Mouse (Mus musculus) c-Kit-negative CD71-positive TER-119-positive erythroid progenitor cells, embryonic 14.5 days (primary cell): ENCODE results near the gene Ncoa7.

Source experiments
- DNase-seq: peaks from one replicate; pipeline ENCODE4 v3.0.0-alpha.2; 2013; ENCODE audit warnings: low read depth, low spot score

Ncoa7 gene

DNA sequence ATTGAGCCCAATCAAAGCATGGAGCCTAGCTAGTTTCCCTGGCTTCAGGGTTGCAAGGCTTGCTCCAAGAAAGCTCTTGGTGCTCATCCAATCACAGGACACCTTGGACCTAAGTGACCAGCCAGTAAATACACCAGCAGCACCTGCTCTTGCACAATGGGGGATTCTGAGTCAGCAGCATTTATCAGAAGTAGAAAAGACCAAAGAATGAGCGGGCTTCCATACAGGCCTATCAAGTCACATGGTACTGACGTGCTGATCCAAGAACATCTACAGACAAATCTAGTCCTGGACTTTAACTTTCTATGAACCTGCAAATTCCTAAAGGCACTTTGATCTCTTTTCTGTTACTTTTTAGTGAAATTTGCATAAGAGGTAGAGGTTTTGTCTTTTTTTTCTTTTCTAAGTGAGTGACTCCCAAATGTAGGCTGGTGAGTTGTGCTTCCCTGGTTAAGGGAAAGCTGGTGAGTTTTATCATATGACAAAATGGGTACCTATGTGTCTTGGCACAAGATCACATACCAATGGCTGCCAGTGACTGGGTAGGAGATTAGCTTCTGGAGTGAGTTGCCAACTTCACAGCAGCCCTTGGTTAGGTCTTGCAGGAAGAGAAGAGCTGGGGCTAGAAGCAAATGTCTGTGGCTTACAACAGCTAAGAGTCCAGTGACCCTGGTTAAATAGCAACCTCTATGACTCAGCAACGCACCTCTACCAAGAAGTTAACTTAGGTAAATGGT is 57.7 kb downstream of the Ncoa7 start:
- DNase-seq = no peak

DNA sequence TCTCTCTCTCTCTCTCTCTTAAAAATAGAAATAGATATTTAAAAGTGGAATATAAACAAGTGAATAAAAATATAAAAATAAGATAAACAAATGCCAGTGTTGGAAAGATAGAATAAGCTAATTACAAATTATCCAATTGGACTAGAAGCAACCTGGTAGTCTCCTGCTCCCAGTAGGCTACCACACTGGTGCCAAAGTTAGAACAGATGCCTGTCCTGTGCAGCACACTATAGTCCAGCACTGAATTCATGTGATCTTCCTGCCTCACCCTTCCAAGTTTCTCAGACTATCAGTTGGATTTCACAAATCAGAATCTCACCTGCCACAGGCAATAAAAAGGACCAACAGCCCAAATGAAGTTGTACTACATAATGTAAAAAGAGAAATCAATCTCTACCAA is 59.9 kb downstream of the Ncoa7 start:
- DNase-seq = no peak

DNA sequence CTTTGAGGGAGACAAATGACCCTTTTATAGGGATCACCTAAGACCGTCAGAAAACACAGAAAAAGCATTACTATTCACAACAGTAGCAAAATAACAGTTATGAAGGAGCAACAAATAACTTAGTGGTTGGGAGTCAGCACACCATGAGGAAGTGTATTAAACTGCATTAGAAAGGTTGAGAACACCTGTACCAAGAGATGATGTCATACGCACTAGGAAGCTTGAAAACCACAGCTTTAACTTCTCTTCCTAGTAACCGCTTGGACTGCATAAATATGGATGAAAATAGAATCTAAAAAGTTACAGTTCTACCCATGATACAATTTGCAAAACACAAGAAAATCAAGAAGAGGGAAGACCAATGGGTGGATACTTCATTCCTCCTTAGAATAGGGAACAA is 64.7 kb downstream of the Ncoa7 start:
- DNase-seq = no peak

DNA sequence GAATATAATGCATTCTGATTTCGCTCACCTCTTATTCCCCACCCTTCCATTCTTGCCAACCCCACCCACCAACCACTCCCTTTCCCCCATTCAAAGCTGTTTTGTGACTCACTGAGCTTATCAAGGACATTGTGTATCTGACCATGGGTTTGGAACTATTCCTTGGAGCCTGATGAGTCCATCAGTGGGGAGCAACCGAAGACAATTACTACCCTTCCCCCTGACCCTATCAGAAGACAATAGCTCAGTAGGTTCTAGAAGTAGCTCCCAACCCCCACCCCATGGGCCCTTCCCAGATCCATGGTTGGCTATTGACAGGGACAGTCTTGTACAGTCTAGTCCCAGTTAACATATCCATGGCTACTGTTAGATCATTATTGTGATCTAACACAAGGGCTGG is 65.8 kb downstream of the Ncoa7 start:
- DNase-seq = no peak

DNA sequence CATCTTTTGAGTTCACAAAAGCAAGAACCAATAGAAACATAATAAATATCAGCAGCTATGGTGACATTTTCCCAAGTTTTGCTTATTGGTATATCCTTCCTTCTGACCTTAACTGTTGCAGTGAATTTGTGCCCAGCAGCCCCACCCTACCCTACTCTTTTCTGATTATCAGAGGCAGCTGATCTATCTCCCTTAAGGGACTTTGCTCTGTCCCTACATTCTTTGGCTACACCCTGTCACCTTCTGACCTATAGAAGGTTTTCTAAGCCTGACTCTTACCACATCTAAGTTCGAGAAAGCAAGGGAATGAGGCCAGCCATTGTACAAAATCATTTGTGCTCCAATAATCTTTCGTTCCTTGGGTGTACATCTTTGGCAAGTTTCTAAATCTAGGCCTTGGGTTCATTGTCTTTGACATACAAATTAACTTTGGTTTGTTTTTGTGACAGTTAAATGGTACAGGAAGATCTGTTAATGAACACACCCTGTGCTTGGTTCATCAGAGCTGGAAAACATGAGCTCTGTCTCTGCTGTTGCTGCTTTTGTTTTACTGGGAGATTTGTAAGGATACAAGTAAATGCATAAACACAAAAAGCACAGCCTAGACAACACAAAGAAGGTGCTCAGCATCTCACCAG is 69.9 kb downstream of the Ncoa7 start:
- DNase-seq = no peak

DNA sequence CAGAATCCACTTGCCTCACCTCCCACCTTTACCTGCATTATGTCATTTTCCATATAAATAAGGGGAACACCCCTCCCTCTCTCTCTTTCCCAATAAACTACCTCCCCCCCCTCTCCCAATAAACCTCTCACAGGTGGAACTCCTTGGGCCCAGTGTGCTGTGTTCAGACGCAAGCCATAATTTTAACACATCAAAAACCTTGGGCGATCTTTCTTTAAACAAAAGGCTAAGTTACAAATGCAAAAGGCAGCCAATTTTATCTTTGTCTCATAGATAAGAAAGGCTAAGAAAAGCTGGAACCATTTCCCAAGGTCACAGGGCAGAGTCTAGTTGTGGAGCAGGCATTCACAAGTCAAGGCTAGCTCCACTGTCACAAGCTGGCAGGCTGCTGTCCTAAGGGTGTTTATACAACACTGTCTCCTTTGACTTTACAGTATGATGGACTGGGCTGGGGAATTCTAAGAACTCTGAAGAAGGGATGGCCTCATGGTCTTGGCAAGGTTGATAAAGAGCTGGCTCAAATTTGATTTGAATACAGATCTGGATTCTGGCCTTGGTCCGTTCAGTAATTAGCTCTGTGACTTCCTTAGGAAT is 71.7 kb downstream of the Ncoa7 start:
- DNase-seq = no peak

DNA sequence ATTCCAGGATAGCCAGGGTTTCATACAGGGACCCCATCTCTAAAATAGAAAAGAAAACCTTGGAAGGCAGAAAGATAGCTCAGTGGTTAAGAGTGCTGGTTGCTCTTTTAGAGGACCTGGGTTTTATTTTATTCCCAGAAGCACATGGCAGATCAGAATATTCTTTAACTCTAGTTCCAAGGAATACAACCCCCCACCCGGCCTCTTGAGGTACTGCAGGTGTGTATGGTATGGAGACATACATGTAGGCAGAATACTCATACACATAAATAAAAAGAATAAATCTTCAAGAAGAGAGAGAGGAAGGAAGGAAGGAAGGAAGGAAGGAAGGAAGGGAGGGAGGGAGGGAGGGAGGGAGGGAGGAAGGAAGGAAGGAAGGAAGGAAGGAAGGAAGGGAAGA is 72.3 kb downstream of the Ncoa7 start:
- no peak for DNase-seq

DNA sequence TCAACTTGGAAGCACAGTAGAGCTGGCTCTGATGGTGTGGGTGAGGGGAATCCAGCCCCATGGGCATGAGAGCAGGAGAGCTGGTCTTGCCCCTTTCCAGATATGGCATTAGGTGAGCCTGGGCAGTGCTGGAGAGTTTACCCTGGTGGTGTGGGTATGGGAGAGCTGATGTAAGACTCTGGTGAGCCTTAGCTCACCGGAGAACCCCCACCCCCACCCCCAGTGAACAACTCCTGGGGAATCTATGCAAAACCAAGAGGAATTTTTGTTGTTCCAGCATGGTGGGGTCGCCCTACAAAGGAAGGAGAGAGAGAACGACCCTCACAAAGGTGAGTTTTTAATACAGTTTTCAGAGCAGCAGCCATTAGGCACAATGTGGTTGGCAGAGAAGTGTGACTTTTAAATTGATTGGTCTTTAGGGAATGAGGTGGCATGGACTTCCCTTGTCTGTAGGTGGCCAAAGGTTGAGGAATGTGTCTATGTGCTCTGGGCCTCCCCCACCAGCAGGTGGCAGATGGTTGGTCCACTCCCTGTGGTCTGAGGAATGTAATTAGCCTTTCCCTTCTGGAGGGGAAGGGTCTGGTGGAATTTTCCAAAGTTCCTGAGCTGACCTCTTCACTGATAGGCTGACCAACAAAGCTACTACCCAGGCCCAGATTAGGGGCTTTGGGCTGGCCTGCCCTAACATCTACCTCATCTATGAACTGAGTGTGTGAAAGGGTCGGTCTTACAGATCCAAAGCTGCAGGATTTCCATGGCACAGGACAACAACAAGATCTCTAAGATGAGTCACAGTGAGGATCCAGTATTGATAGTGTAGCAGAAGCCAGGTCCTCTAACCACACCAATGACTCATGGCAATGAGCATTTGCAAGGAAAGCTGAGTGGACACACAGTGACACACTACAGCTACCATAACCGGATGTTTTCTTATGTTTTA is 73.7 kb downstream of the Ncoa7 start:
- no peak for DNase-seq

DNA sequence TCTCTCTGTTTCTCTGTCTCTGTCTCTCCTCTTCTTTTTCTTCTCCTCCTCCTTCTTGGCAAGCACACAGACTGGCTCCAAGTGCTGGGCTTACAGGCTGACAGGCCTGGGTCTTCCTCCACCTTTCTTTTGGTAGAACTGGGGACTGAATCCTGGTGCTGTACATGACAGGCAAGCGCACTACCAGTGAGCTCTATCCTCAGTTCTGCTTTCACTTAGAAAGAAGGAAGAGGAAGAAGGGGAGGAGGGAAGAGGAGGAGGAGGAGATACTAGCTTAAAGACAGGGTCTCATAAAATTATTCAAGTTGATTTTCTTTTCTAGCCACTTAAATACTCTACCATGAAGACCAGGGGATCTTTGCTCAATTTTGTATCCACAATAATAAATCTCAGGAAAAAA is 80.1 kb downstream of the Ncoa7 start:
- DNase-seq = no peak

DNA sequence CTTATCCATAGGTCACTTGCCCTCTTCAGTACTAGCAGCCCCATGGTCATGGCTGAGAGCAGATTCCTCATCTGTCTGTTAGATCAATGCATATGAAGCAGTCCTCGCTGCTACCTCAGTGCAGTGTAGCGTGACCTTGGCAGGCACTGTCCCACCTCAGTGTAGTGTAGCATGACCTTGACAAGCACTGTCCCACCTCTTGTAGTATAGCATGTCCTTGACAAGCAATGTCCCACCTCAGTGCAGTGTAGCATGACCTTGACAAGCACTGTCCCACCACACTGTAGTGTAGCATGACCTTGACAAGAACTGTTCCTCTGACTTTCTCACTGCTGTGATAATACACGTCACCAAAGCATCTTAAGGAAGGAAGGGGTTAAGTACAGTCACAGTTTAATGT is 82.6 kb downstream of the Ncoa7 start:
- no peak for DNase-seq

DNA sequence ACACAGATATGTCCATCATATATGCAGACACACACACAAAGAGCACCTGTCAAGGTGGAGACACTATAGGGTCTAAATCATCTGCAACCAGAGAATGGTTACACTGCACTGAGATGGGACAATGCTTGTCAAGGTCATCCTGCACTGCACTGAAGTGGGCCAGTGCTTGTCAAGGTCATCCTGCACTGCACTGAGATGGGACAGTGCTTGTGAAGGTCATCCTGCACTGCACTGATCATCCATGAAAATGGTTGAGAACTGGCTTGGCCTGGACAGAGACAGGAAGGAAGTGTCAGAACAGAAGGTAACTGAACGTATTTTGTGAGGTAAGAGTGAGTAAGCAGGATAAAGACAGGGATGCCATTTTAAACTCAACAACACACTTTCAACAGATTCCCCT is 83.2 kb downstream of the Ncoa7 start:
- no peak for DNase-seq

DNA sequence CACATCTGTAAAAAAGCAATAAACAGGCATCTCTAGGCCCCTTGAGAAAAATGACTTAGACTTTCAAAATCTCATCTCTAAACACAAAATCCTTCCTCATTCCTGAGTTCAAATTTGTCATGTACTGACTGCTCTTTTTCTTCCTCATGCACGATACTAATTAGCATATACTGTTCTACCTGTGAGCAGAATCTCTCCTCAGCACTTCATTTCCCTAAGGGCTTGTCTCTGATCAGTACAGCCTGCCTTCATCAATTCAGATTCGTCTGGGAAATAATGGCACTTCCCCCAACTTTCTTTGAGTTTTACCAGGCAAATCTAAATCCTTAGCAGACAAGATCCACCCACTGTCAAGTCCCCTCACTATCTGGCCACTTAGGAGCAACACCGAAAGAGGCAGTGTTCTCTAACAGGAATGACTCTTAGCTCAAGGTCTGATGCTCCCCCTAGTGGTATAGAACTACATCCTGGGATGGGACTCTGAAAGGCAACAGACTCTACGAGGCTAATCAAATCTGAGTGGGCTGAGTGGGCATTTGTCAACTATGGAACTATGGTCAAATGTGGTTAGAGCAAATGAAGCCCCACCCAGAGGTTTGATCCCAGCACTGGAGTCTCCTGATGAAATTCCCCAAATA is 84.3 kb downstream of the Ncoa7 start:
- peak; percentile 67 for DNase-seq

DNA sequence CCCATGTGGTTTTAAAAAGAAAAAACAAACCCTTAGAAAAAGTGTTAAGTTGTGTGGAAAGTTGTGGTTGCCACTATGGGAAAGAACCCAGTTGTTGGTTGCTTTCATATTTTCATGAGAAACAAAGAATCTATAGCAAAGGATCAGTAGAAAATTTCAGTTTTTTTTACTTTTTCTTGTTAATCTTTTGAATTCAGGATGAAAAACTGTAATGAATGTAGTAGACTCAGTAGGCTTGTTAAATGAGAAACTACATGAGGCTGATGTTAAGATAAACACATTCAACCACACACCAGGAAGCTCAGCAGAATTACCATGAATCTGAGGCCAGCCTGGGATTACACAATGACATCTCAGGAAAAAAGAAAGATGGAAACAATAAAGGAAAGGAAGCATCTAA is 87.0 kb downstream of the Ncoa7 start:
- DNase-seq = no peak

DNA sequence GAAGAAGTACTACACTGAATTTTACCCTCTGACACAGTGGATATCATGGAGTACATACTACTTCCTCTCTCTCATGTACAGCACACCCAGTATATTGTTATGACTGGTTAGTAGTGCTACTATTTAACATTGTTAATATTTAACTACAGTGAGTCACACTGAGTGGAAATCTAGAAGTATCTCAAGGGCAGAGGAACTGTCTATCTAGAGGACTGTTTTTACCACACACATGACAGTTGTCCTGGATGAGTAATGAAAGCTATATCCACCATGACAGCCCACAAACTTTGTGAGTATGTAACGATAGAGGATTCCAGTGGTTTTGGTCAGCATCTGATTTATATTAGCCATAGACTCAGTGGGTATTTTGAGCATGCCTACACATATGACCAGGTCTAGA is 90.6 kb downstream of the Ncoa7 start:
- DNase-seq = no peak

DNA sequence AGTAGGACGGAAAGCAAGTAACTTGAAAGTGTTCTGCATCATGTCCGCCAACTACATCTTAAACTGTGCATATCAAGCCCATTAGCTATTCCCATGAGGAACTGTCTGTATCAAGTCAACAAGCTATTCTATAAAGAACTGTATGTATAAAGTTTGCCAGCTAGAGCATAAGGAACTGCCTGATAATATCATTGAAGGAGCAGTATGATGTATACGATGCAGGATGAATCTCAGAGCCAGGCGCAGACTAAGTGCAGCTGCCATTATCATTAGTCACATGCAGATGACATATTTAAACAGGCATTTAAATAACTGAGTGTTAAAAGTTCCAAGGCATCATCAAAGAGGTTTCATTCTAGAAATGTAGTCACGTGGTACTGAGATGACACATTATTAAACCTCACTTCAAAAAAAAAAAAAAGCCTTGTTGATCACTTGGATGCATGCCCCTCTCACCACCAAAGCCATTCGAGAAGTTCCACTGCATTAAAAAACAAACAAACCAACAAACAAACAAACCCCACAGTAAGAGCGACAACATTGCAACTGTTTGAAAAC is 93.2 kb downstream of the Ncoa7 start:
- no peak for DNase-seq

DNA sequence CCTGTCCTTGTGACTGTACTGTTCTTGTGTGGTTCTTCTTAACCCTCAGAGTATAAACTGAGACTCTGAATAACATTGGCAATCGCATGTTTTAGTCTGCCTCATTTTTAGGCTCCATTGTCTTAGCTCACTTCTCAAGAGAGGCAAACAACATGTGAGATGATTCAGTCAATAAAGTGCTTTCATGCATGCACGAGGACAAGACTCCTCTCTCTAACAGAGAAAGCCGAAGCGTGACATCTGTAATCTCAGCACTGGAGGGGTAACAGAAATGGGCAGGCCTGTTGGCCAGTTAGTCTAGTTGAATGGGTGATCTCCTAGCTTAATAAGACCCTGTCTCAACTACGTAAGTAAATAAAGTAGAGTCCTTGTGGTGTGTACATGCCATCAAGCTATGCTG is 95.1 kb downstream of the Ncoa7 start:
- DNase-seq = no peak

DNA sequence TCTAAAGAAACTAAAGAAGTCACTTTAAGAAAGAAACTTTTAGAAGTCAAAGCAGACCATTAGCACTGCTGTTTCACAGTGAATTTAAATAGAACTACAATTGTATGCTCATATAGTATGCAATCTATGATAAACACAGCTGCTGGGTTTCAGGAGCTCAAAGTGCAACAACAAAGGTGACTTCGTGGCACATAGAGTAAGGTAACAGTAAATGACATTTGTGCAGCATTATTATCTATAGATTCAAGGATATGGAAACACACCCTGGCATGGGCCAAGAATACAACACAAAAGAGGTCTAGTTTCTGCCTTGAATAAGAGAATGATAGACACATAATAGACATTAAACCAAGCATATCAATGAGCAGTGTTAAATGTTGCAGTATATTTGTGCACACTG is 100.5 kb downstream of the Ncoa7 start:
- no peak for DNase-seq

DNA sequence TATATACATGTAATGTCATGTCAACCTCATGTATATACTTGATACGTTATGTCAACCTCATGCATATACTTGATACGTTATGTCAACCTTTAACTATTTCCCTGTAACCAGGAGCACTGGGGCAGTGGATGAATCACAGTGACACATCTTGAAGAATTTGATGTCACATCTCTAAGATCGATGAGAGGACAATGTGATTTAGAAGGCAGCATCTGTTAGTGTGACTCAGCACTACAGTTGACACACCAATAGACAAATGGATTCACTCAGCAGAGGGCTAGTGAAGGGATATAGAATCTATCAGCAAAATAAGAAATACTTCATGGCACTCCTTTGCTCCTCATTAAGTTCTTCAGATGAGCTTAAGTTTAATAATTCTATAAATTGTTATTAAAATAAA is 116.3 kb downstream of the Ncoa7 start:
- DNase-seq = no peak

DNA sequence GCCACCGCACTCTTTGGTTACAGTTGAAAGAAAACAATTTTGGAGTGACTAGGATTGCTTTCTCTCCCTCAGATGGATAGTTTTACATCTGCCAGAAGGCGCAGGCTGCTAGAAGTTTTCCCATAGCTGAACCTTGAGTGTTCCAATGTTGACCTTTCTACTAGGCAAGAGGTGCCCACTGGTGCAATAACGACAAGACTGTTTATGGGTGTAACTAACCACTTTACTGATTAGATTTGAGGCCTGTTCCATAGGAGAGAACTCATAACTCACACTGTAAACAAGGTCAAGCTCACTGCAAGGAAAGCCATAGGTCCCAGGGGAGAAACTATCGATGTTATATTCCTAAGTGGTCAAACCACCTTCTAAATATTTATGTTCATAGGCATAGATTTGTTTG is 119.7 kb downstream of the Ncoa7 start:
- no peak for DNase-seq

DNA sequence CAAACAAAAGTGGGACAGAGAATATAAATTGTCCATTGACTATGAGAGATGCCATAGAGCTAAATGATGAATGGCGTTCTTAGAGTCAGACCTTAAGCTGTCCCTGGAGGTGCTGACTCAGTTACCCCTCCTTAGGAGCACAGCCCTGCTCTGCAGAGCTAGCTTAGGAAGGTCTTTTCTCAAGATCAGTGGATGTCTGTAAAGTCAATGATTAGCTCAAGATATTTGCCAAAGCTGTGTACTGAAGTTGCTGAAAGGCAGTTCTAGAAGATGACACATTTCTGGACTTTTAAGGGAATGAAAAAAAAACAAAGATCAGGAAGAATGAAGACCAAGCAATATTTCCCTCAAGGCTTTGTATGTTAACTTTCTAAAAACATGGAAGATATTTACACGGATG is 123.4 kb downstream of the Ncoa7 start:
- DNase-seq = no peak

DNA sequence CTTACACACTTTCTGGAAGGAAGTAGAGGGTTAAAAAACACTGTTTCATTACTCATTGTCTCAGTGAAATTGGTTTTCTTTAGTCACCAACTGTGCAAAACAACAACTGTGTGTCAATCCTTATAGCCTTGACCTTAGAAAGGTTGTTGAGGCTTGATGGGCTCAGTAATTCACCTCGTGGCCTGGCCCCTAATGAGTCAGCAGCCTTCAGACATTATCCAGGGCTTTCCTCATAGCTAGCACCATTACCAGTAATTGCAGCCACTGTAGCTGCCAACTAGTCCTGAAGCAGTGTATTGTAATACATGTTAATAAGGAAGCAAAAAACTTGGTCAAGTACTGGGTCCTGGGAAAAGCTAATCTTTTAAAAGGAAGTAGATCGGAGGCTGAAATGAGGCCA is 125.1 kb downstream of the Ncoa7 start:
- no peak for DNase-seq
